Mouse (Mus musculus): ENCODE results near the gene Lrig3.

Lrig3 gene

GRCm38 (mm10) chr10:125965968-125966480, at the start of gene Lrig3:
Lrig3 (plus strand) TSS chr10:125966168.
- DNase-seq: peak; percentile 67

- no peak for DNase-seq
Measured at GRCm38 (mm10) chr10:125916781-125917180, 49.2 kb upstream of the Lrig3 start.

- DNase-seq: no peak
Measured at GRCm38 (mm10) chr10:125917436-125917871, 48.5 kb upstream of the Lrig3 start.

- no peak for DNase-seq
Measured at GRCm38 (mm10) chr10:125918994-125919393, 47.0 kb upstream of the Lrig3 start.

- no peak for DNase-seq
Measured at GRCm38 (mm10) chr10:125921654-125922446, 44.1 kb upstream of the Lrig3 start.

- no peak for DNase-seq
Measured at GRCm38 (mm10) chr10:125929961-125930360, 36.0 kb upstream of the Lrig3 start.

- DNase-seq: no peak
Measured at GRCm38 (mm10) chr10:125933388-125933787, 32.6 kb upstream of the Lrig3 start.

GRCm38 (mm10) chr10:125934095-125934494, 31.9 kb upstream of the Lrig3 start:
- no peak for DNase-seq

GRCm38 (mm10) chr10:125937517-125938497, 28.2 kb upstream of the Lrig3 start:
- DNase-seq: no peak

GRCm38 (mm10) chr10:125938528-125939402, 27.2 kb upstream of the Lrig3 start:
- DNase-seq: no peak

- no peak for DNase-seq
Measured at GRCm38 (mm10) chr10:125940316-125941059, 25.5 kb upstream of the Lrig3 start.

GRCm38 (mm10) chr10:125943098-125943497, 22.9 kb upstream of the Lrig3 start:
- no peak for DNase-seq

GRCm38 (mm10) chr10:125944762-125945504, 21.0 kb upstream of the Lrig3 start:
- no peak for DNase-seq

- DNase-seq: no peak
Measured at GRCm38 (mm10) chr10:125948842-125949474, 17.0 kb upstream of the Lrig3 start.

- no peak for DNase-seq
Measured at GRCm38 (mm10) chr10:125951633-125952032, 14.3 kb upstream of the Lrig3 start.

GRCm38 (mm10) chr10:125954343-125954742, 11.6 kb upstream of the Lrig3 start:
- DNase-seq: no peak

GRCm38 (mm10) chr10:125954747-125955530, 11.0 kb upstream of the Lrig3 start:
- peak; percentile 19 for DNase-seq

GRCm38 (mm10) chr10:125961411-125962107, 4.4 kb upstream of the Lrig3 start:
- DNase-seq: no peak

- DNase-seq: no peak
Measured at GRCm38 (mm10) chr10:125964709-125965108, 1.3 kb upstream of the Lrig3 start.
